Mouse (Mus musculus) layer of hippocampus, postnatal 25 days (tissue): Measurements from ENCODE around the gene Usp48. TPM values are rescaled to one million over a fixed set of nuclear protein-coding genes. Genes with fewer than 3 reads are reported as not detected.

ENCODE experiments used
- DNase-seq, 2 experiments: peaks; one replicate each; pipeline ENCODE4 v3.0.0; 2022; ENCODE audit warnings: mixed read lengths in 2 of 2, low spot score in 1 of 2; ENCODE audit errors: extremely low spot score in 1 of 2
- total RNA-seq, 2 experiments: library from RNA; stranded (reverse); gene quantifications; 2 replicates each; pipeline ENCODE4 v1.2.3; 2021

The Usp48 gene
- total RNA-seq, 2 experiments from 2014 or later: 105 to 147 TPM

DNA sequence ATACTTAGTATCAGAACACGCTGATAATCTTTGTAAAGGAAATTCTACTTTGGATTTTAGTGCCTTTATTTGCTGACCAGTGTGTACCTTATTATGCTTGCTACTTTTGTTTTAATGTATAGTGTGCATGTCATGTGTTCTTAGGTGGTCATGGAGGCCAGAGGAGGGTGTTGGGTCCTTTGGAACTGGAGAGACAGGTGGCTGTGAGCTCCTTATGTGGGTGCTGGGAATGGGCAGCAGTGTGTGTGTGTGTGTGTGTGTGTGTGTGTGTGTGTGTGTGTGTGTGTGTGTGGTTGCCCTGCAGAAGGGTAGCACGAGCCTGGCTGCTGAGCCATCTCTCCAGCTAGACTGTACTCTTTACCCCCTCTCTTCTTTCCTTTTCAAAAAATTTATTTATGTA lies 13.5 kb downstream of the Usp48 start:
- no peak for DNase-seq

DNA sequence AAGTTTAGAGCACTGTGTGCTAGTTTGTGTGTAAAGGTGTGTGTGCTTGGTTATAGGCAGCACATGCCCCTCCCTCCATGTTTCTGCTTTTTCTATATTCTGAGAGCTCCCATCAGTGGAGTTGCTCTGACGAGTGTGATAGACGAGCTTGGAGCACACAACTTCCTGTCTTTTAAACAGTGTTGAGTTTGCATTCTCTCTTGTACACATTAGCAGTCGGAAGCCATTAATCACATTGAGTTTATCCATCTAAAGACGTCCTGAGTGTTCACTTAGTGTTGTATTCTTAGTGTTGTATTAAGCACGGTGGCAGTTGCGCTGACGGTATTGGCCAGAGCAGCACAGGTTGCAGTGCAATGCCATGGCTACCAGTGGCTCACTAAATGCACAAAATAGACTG lies 15.7 kb downstream of the Usp48 start:
- no peak for DNase-seq

DNA sequence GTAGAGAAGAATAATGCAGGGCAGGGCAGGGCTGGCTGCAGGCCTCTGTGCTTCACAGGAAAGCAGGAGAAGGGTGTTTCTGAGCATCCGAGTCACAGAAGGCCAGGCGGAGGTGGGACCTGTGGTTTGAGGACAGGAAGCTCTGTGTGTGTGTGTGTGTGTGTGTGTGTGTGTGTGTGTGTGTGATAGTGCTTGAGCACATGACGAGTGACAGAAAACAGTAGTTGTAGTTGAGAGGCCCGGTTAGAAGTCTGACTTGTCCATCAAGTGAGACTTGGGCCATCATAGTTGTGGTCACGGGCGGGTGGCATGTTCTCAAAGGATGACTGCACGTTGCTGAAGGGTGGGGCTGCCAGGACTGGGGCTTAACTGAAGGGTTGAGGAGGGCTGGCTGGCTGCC lies 16.1 kb downstream of the Usp48 start:
- no peak for DNase-seq

DNA sequence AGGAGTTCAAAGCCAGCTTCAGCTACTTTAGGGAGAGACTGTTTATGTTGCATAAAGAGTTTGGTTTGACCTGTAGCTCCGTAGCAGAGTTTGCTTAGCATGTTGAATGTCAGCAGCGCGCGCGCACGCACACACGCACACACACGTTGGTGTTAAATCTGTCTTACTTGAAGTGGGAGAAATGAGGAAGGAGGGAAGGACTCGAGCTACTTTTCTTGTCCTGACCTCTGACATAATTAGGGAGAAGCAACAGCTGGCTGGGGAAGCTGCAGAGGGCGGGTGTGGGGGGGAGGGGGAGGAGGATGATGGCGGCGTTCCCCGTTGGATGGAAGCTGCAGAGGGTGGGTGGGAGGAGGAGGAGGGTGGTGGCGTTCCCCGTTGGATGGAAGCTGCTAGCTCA lies 16.7 kb downstream of the Usp48 start:
- DNase-seq: no peak

DNA sequence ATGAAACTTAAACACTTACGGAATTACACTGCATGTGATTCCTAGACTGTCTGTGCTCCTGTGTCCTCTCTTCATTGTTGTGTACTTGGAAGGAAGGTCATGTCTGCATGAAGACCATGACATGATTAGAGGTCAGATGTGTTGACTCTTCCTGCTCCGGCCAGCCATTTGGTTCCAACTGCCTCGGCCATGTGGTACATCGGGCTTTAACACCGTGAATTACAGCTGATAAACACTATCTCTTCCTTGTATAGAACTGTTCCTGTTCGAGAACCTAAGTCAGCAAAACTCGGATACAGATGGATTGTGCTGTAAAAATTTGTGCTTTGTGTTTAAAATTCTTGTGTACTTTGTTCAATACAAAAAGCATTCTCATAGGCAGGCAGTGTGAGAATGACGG lies 29.3 kb downstream of the Usp48 start:
- no peak for DNase-seq

DNA sequence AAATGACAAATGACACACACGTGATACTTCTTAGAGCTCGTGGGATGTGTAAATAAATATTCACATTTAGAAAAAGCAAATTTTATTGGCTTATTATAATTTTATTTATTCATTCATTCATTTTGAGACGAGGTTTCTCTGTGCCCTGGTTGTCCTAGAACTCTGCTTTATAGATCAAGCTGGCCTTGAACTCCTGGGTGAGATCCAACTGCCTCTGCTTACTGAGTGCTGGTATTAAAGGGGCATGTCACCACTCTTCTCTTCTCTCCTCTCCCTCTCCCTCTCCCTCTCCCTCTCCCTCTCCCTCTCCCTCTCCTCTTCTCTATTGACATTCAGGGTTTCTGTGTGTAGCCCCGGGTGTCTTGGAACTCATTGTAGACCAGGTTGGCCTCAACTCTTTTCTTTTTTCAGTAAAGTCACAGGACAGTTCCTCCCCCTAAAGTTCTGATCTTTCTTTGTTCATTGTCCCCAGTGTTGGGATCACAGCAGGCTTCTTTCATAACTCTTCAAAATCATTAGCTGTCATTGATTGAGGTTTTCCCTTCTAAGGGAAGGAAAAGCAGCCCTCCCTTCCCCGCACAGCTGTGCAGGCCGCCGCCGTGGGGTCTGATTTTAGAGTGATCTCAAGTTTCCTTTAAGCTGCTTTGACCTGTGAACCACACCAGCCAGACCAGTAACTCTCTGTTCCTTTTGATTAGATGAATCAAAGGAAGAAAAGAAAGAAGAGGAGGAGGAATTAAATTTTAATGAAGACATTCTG lies 34.1 kb downstream of the Usp48 start:
- no peak for DNase-seq

DNA sequence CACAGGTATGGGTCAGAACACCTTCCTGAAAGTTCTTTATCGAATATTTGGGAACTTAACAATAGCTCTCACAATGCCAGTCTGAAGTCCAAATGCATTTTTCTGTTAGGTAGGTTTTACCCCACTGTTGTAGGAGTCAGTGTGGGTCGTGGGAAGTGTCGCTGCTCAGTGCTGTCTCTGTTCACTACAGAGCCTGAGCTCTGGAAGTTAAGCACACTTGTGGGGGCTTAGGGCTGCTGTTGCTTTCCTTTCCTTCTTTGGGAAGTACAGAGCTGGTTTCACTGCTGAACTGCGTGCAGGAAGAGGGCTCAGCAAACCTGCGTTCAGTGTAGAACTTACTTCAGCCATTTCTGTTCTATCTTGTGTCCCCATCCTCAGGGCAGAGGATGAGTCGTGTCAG lies 34.8 kb downstream of the Usp48 start:
- no peak for DNase-seq

DNA sequence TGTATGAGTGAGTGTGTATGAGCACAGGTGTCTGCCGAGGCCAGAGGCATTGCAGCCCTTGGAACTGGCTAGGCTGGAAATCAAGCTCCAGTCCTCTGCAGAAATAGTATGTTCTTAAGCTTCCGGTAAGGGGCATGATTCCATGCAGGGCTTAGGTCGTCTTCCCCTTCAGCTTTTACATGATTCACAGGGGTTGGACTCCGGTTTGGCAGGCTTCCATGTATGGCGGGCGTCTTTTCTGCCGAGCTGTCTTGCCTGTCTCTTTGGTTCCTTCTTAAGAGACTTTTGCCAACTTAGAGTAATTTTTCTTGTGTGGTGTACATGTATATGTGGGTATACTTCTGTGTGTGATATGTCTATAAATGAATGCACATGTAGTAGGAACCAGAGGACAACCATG lies 35.8 kb downstream of the Usp48 start:
- DNase-seq: no peak

DNA sequence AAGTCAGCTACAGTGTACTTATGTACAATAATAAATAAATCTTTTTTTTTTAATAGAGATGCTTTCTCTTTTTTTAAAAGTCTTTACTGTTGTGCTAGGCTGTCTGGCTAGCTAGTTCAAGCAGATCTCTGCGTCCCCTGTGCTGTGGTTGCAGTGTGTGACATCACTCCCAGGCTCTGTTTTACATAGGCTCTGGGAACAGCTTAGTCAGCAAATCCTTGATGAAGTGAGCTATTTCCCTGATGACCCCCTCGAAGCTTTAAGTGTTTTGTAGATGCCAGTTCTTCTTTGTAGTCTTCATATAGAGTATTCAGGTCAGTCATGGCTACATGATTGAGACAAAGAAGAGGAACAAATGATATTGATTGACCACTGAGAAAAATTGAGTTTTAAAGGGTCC lies 36.6 kb downstream of the Usp48 start:
- no peak for DNase-seq

DNA sequence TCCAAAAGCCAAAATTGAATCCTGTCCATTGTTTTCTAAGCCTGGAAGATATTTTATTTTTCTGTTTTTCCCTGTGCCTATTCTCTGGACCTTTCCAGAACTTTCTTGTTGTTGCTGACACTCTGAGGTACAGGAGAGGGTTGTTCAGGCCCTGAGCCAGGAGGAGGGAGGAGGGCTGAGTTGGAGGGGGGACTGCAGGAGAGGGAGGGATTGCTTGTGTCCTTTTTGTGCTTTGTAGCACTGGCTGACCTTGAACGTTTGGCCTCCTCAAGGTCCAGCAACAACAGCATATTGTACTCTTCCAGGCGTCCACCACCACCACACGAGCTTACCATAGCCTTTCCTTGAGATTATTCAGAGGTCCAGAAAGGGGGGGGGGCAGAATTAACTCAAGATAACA lies 38.0 kb downstream of the Usp48 start:
- no peak for DNase-seq

DNA sequence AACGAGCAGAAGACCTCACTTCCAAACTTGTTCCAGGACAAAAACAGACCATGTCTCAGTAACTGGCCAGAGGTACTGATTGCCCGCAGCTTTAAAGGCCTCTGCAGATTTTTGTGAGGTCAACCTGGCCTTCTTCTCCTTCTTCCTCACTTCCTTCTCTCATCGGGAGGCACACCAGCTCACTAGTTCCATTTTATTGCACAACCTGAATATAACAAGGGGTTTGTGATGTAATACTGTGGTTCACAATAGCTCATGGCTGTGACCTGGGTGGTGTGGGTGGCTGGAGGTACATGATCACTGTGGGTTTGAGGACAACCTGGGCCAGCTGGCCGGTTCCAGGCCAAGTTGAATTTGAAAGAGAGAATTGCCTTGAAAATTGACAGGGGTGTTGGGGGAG lies 39.8 kb downstream of the Usp48 start:
- no peak for DNase-seq

DNA sequence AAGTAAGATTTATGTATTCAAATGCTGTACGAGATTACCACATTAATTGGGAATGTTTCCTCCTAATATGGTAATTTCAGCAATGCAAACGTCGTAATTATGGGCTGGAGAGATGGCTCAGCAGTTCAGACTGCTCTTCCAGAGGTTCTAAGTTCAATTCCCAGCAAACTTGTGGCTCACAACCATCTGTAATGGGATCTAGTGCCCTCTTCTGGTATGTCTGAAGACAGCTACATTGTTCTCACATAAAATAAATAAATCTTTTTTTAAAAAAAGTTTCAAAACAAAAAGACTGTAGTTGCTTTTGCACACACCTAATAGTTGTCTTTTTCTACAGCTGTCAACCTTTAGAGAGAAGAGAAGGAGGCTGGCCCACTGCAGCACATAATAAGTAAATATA lies 43.0 kb downstream of the Usp48 start:
- no peak for DNase-seq

DNA sequence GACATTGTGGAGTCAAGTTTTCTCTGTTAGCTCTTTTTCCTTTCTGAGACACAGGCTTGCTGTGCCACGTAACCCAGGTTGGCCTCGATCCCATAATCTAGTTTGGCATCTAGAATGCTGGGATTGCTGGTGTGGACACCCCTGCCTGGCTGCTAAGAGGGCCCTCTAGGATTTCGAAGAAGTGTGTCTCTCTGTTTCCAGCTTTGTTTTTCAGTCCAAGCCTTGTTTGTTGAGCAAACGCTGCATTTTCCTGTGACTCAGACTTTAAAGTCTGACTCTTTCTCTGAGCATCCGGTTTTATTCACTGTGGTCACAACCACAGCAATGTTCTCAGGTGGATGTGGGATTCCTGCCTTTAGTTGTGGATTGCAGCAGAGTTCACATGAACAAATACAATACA lies 48.0 kb downstream of the Usp48 start:
- DNase-seq: no peak

DNA sequence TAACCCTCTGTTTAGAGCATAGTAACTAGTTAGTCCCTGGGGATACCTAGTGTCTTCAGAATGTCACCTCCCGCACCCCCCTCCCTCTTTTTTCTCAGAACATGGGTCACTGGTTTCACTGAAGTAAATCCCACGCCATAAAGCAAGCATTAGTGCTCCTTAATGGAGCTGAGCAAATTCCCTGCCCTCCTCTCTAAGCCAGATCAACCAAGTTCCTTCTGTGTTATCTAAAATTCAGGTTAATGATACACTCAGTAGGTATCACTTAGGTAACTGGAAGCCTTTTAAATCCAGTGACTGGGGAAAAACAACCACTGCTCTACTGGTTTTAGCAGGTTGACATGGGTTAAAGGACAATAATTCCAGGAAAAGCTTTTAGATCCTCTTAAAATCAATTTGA lies 48.5 kb downstream of the Usp48 start:
- DNase-seq: no peak

DNA sequence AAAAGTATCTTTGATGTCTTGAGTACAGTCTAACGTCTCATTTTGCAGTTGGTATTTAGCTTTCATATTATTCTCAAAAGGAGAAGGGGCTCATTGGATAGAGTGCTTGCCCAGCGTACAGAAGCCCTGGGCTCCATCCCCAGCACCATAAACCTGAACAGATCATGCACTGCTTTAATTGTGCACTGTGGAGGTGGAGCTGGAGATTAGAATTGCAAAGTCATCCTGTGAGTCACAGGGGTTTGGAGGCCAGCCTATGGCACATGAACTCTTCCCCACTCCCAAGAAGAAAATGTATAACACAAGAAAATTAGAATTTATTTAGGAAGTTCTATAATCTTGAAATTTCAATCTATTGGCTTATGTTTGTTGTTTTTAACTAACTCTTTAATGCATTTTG lies 49.9 kb downstream of the Usp48 start:
- DNase-seq: no peak

DNA sequence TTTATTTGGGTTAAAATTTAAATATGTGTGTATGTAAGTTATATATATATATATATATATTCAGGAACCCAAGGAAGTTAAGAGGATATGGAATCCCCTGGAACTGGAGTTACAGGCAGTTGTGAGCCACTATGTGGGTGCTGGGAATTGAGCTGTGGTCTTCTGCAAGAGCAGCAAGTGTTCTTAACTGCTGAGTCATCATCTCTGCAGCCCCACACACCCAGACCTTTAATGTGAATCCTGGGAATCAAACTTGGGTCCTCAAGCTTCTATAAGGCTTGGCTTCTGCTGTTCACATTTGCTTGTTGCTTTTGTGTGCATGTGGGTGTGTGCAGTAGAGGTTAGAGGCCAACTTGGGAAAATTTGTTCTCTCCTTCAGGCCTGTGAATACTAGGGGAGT lies 52.7 kb downstream of the Usp48 start:
- DNase-seq: no peak

DNA sequence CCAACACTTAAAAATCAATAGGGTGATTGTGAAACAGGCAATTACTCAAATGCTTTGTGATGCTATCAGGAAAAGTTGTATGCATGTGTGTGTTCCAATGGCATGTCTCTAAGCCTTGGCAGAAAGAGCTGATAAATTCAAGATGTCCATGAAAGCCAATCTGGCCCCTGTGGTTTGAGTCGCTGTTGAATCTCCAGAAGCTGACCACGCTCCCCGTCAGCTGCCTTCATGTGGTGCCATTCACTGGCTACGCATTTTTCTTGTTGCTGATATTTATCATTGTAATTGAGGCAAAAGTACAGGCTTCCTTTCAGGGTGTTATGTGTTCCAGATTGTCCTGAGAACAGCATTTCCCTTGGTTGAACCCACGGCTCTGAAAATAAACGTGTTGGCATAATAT lies 54.1 kb downstream of the Usp48 start:
- no peak for DNase-seq

DNA sequence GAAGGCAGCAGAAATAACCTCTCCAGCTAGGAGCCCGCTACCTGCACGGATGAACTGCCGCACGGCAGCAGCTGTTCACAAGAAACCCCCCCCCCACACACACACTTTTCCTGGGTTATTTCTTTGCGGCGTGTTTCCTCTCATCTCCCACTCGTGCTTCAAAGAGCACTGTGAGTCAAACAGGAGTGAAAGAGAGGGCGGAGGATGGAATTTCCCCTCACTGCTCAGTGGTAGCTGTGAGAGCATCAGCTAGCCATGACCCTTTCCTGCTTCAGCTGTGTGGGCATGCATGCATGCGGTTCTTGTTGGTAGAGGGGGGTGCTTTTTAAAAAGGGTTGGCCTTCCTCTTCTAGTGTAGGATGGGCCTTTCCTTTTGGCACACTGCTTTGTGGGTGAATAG lies 54.7 kb downstream of the Usp48 start:
- no peak for DNase-seq

DNA sequence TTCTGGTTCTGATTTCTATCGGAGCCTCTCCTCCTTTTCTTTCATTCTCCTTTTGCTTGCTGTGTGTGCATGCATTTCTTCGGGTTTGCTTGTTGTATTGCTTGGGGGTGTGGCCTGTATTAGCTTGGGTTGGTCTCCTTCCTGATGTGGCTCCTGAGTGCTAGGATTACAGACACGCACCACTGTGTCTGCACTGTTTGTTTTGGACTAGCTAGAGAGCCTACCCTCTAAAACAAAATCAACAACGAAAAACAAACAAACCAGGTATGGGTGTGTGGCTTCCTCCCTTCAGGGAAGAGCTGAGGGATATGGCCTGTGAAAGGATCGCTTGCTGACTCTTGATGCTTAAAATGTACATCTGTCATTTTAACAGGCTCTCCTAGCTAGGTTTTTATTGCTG lies 57.4 kb downstream of the Usp48 start:
- no peak for DNase-seq

DNA sequence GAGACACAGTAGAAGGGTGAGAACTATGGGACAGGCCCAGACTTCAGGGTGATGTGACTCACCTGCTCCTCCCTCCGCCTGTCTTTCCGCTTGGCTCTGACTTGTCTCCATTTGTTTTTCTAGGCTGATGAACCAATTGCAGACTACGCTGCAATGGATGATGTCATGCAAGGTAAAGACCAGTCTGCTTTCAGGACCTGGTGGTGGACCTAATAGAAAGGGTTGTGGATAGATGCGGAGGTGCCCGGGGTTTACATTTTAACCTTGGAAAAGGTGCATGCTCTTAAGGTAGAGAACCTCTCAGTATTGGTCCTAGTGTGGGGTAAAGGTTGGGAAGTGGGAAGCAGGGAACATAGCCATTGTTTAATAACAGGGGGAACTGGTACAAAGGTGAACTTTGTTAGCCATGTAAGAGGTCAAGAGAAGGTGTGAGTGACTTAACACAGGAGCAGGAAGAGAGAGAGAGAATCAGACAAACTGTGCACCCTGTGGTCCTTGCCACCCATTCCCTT lies 59.3 kb downstream of the Usp48 start:
- no peak for DNase-seq

DNA sequence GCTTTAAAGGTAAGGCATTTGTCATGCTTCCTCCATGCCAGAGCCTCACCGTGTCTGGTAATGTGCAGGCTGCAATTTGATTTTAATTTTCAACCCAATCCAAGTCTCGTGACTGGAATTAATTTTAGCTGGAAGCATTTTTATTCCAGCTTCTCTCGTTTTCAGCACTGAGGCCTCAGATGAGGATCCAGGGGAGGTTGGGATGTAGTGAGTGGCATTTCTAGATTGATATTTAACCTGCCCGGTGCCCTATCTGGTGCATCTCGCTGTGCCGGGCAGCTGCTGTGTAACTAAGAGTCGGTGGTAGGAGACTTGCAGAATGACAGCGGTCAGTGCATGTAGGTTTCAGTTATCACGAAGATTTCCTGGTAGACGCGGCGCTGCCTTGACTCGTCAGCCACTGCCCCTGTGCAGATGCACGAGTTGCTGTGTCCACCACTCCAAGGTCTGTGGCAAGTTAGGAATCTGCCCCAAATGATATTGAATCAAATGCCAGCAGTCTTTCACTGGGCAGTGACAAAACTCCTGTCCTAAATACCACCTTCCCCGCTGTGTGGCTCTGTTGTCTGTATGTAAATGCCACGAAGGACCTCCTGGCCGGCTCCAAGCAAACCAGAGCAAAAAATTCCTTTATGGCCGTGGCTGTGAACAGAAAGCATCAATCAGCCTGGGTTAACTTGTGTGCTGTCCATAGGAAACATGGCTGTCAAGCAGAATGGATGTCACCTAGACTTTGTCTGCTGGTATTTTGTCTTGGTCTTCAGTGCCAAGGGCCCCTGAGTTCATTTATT lies 61.9 kb downstream of the Usp48 start:
- no peak for DNase-seq

DNA sequence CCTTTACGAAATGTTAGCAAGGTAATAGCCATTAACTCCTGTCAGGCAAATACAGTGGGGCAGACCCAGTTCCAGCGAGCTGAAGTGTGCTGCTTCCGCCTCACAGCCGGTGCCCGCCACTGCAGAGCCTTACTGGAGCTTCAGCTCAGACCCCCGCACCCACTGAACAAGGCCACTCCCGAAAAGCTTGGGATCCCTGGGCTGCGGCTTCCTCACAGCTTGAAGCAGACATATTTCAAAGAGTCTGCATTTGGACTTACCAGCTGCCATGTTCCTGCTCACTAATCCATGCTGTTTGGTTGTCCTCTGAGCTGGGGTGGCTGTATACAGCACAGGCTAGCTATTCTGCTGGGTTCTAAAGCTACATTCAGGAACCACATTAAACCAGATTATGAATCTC lies 64.1 kb downstream of the Usp48 start:
- no peak for DNase-seq
